Mouse (Mus musculus) CH12.LX (cell line): ENCODE measurements around the gene Gpr142. TPM values are rescaled to one million over a fixed set of nuclear protein-coding genes. Genes with fewer than 3 reads are reported as not detected.
A peak's percentile ranks its signal among the peaks of the same experiment; 100 is the strongest.

Experiments used
- DNase-seq: peaks from one replicate; pipeline ENCODE4 v3.0.0-alpha.2; 2013; ENCODE audit errors: extremely low read depth
- H3K27ac ChIP-seq: 2 replicates; pipeline ENCODE4 v1.5.1; 2012; ENCODE audit warnings: low read depth, mild to moderate bottlenecking, control low read depth, moderate library complexity; ENCODE audit not compliant: insufficient read depth
- H3K27me3 ChIP-seq: replicated peaks from 2 replicates; pipeline ENCODE3; 2012; ENCODE audit warnings: inconsistent platforms
- H3K36me3 ChIP-seq, 2 experiments: replicated peaks in 1 of 2; 2 replicates each; pipeline versions ENCODE3 to v1.6.1; 2012; ENCODE audit warnings: inconsistent platforms in 1 of 2, low read length in 1 of 2, mild to moderate bottlenecking in 1 of 2, mixed read lengths in 1 of 2, moderate library complexity in 1 of 2; ENCODE audit not compliant: control insufficient read depth in 1 of 2, insufficient read depth in 1 of 2
- H3K4me1 ChIP-seq, 2 experiments: 2 replicates each; pipeline ENCODE4 v1.6.1; 2012; ENCODE audit warnings: inconsistent platforms in 1 of 2, moderate library complexity in 1 of 2; ENCODE audit not compliant: insufficient read depth in 2 of 2, control insufficient read depth in 1 of 2
- H3K4me2 ChIP-seq: 2 replicates; pipeline ENCODE4 v1.6.1; 2012; ENCODE audit warnings: low read depth, mild to moderate bottlenecking, control low read depth; ENCODE audit not compliant: poor library complexity, insufficient read depth, severe bottlenecking
- H3K4me3 ChIP-seq, 3 experiments: fragments of 150-350 bp in 1 of 3; sonication (generic) in 1 of 3; replicated peaks in 1 of 3; 2 replicates each; pipeline versions ENCODE3 to v1.5.1; 2011 to 2012; ENCODE audit warnings: low read depth in 2 of 3, low read length in 2 of 3, mild to moderate bottlenecking in 2 of 3, moderate library complexity in 2 of 3, control low read depth in 1 of 3, improper control_type of control experiment in 1 of 3, inconsistent platforms in 1 of 3, mixed read lengths in 1 of 3; ENCODE audit not compliant: poor library complexity in 1 of 3
- H3K79me2 ChIP-seq: replicated peaks from 2 replicates; pipeline ENCODE4 v1.6.1; 2012; ENCODE audit warnings: mild to moderate bottlenecking, moderate library complexity; ENCODE audit not compliant: control insufficient read depth, poor library complexity, insufficient read depth, severe bottlenecking; ENCODE audit errors: extremely low read depth
- H3K9ac ChIP-seq: 2 replicates; pipeline ENCODE4 v1.6.1; 2012; ENCODE audit warnings: low read depth, mild to moderate bottlenecking, control low read depth, moderate library complexity; ENCODE audit not compliant: insufficient read depth
- H3K9me3 ChIP-seq: replicated peaks from 2 replicates; pipeline ENCODE3; 2012; ENCODE audit warnings: low read length, inconsistent platforms, mixed read lengths
- BHLHE40 ChIP-seq: IDR thresholded peaks from 2 replicates; pipeline ENCODE4 v1.6.1; 2011; ENCODE audit warnings: mild to moderate bottlenecking, low read depth, low read length, improper control_type of control experiment
- CTCF ChIP-seq, 2 experiments: IDR thresholded peaks in 1 of 2; conservative IDR thresholded peaks in 1 of 2; 2 replicates each; pipeline ENCODE4 v1.5.1; 2011 to 2012; ENCODE audit warnings: low read depth in 2 of 2, low read length in 2 of 2, improper control_type of control experiment in 1 of 2, inconsistent platforms in 1 of 2, mild to moderate bottlenecking in 1 of 2, moderate library complexity in 1 of 2
- E2F4 ChIP-seq: IDR thresholded peaks from 2 replicates; pipeline ENCODE4 v1.6.1; 2011; ENCODE audit warnings: low read depth, low read length, improper control_type of control experiment; ENCODE audit not compliant: insufficient replicate concordance
- ELF1 ChIP-seq: IDR thresholded peaks from 2 replicates; pipeline ENCODE4 v1.6.1; 2014; ENCODE audit warnings: low read depth, mild to moderate bottlenecking, inconsistent platforms, low read length, improper control_type of control experiment
- EP300 ChIP-seq: IDR thresholded peaks from 2 replicates; pipeline ENCODE4 v1.6.1; 2011; ENCODE audit warnings: low read length, improper control_type of control experiment
- GABPA ChIP-seq: IDR thresholded peaks from 2 replicates; pipeline ENCODE4 v1.6.1; 2012; ENCODE audit warnings: low read depth, low read length, improper control_type of control experiment, inconsistent platforms; ENCODE audit not compliant: insufficient replicate concordance
- HCFC1 ChIP-seq: IDR thresholded peaks from 2 replicates; pipeline ENCODE4 v1.6.1; 2012; ENCODE audit warnings: low read depth, mild to moderate bottlenecking, inconsistent platforms, low read length, improper control_type of control experiment
- JUN ChIP-seq: IDR thresholded peaks from 2 replicates; pipeline ENCODE4 v1.6.1; 2011; ENCODE audit warnings: low read depth, mild to moderate bottlenecking, low read length, improper control_type of control experiment, moderate library complexity; ENCODE audit not compliant: insufficient read depth
- JUND ChIP-seq: conservative IDR thresholded peaks from 2 replicates; pipeline ENCODE4 v1.6.1; 2011; ENCODE audit warnings: low read depth, low read length, improper control_type of control experiment
- KAT2A ChIP-seq: IDR thresholded peaks from 2 replicates; pipeline ENCODE4 v1.6.1; 2012; ENCODE audit warnings: low read length, improper control_type of control experiment, inconsistent platforms; ENCODE audit not compliant: insufficient replicate concordance
- MAX ChIP-seq: IDR thresholded peaks from 2 replicates; pipeline ENCODE4 v1.6.1; 2011; ENCODE audit warnings: low read length, improper control_type of control experiment
- MAZ ChIP-seq: IDR thresholded peaks from 2 replicates; pipeline ENCODE4 v1.6.1; 2012; ENCODE audit warnings: low read depth, mild to moderate bottlenecking, inconsistent platforms, low read length, improper control_type of control experiment, moderate library complexity
- MXI1 ChIP-seq: IDR thresholded peaks from 2 replicates; pipeline ENCODE4 v1.6.1; 2011; ENCODE audit warnings: mild to moderate bottlenecking, low read depth, low read length, improper control_type of control experiment
- MYC ChIP-seq: IDR thresholded peaks from 2 replicates; pipeline ENCODE4 v1.6.1; 2011; ENCODE audit warnings: low read depth, mild to moderate bottlenecking, improper control_type of control experiment, low read length
- NELFE ChIP-seq: IDR thresholded peaks from 2 replicates; pipeline ENCODE4 v1.6.1; 2011; ENCODE audit warnings: low read depth, low read length, improper control_type of control experiment
- NRF1 ChIP-seq: IDR thresholded peaks from 2 replicates; pipeline ENCODE4 v1.6.1; 2014; ENCODE audit warnings: low read depth, mild to moderate bottlenecking, inconsistent platforms, low read length, improper control_type of control experiment, moderate library complexity
- PAX5 ChIP-seq: IDR thresholded peaks from 2 replicates; pipeline ENCODE4 v1.6.1; 2012; ENCODE audit warnings: low read length, inconsistent platforms, mixed read lengths
- POLR2A ChIP-seq: IDR thresholded peaks from 2 replicates; pipeline ENCODE4 v1.6.1; 2011; ENCODE audit warnings: low read depth, mild to moderate bottlenecking, improper control_type of control experiment, low read length
- POLR2AphosphoS2 ChIP-seq: IDR thresholded peaks from 2 replicates; pipeline ENCODE4 v1.6.1; 2011; ENCODE audit warnings: low read depth, low read length, improper control_type of control experiment
- RAD21 ChIP-seq: IDR thresholded peaks from 2 replicates; pipeline ENCODE4 v1.6.1; 2011; ENCODE audit warnings: low read depth, mild to moderate bottlenecking, low read length, improper control_type of control experiment, moderate library complexity
- RCOR1 ChIP-seq: conservative IDR thresholded peaks from 2 replicates; pipeline ENCODE4 v1.6.1; 2012; ENCODE audit warnings: low read depth, mild to moderate bottlenecking, inconsistent platforms, low read length, improper control_type of control experiment
- SIN3A ChIP-seq: IDR thresholded peaks from 2 replicates; pipeline ENCODE4 v1.6.1; 2012; ENCODE audit warnings: low read length, improper control_type of control experiment, inconsistent platforms
- SMC3 ChIP-seq: IDR thresholded peaks from 2 replicates; pipeline ENCODE4 v1.6.1; 2011; ENCODE audit warnings: low read depth, low read length, improper control_type of control experiment
- TBP ChIP-seq: conservative IDR thresholded peaks from 2 replicates; pipeline ENCODE4 v1.6.1; 2011; ENCODE audit warnings: low read depth, low read length, improper control_type of control experiment
- UBTF ChIP-seq: IDR thresholded peaks from 2 replicates; pipeline ENCODE4 v1.6.1; 2012; ENCODE audit warnings: low read depth, mild to moderate bottlenecking, inconsistent platforms, low read length, improper control_type of control experiment, moderate library complexity
- USF1 ChIP-seq: IDR thresholded peaks from 2 replicates; pipeline ENCODE4 v1.6.1; 2014; ENCODE audit warnings: low read depth, mild to moderate bottlenecking, inconsistent platforms, low read length, improper control_type of control experiment
- USF2 ChIP-seq: conservative IDR thresholded peaks from 2 replicates; pipeline ENCODE4 v1.6.1; 2011; ENCODE audit warnings: low read depth, low read length, improper control_type of control experiment
- ZC3H11A ChIP-seq: IDR thresholded peaks from 2 replicates; pipeline ENCODE4 v1.6.1; 2012; ENCODE audit warnings: low read depth, mild to moderate bottlenecking, inconsistent platforms, low read length, improper control_type of control experiment
- ZMIZ1 ChIP-seq: IDR thresholded peaks from 2 replicates; pipeline ENCODE4 v1.6.1; 2012; ENCODE audit warnings: low read depth, mild to moderate bottlenecking, inconsistent platforms, low read length, improper control_type of control experiment
- dilution Hi-C: fragments of 300-500 bp; cut with MboI; formaldehyde crosslinking; loops from 2 replicates; pipeline ENCODE4 v1.14.3; 2020; ENCODE audit warnings: low sequenced_read_pairs; ENCODE audit not compliant: extremely low pct_unique_long_range_greater_than_20kb, extremely low pct_ligation_motif_present
- in situ Hi-C: fragments of 300-500 bp; cut with MboI; formaldehyde crosslinking; loops from 3 replicates; pipeline ENCODE4 v1.14.3; 2019; ENCODE audit warnings: low sequenced_read_pairs, low pct_ligation_motif_present, low pct_unique_long_range_greater_than_20kb, mixed read lengths
- polyA plus RNA-seq: library from polyadenylated mRNA; unstranded; fragments of >175 nt; gene quantifications from 2 replicates; pipeline ENCODE4 v1.2.1, GENCODE M21; 2012; ENCODE audit warnings: low read depth; ENCODE audit not compliant: insufficient read length
- total RNA-seq, 2 experiments: library from RNA; depleted of rRNA; stranded (reverse); fragments of 300-350 nt in 1 of 2; fragments of >200 nt in 1 of 2; gene quantifications; 2 replicates each; pipeline ENCODE4 v1.2.3; 2012 to 2014

Gene Gpr142
- total RNA-seq (2012; rRNA removed) (not detected in 2 replicates), total RNA-seq (2014; rRNA removed) (not detected in 2 replicates), polyA plus RNA-seq (not detected in 2 replicates)

GRCm38 (mm10) chr11:114798624-114799023, at the start of gene Gpr142:
Gene Gpr142 (plus strand): TSS chr11:114798924.
- Histone ChIP-seq H3K9me3 (peaks cover 7% of the 10 kb centered on the region), H3K9ac (no peak within 1 kb of the TSS), H3K4me2 (no peak within 1 kb of the TSS), H3K36me3 (no peaks in the 10 kb centered on the region), H3K27me3 (peaks cover 43% of the 10 kb centered on the region), H3K79me2 (no peaks in the 10 kb centered on the region), H3K4me3 (no peak within 1 kb of the TSS), H3K4me1 (peaks cover 3 to 21% of the 10 kb centered on the region in 2 experiments; a peak in 3 of 4 replicates), H3K27ac (no peak within 1 kb of the TSS)
- TF ChIP-seq JUN: no peak
- no peak for TF ChIP-seq NELFE
- no peak for TF ChIP-seq POLR2AphosphoS2
- no peak for TF ChIP-seq ZMIZ1
- TF ChIP-seq KAT2A: no peak
- TF ChIP-seq POLR2A: no peak
- no peak for DNase-seq
- dilution Hi-C loops: no loop called here
- in situ Hi-C loops: loop anchor here (5.0 kb wide), 1 partner anchor 46 kb away; no protein-coding TSS in a partner anchor

GRCm38 (mm10) chr11:114764820-114765818, 33.6 kb upstream of the Gpr142 start, which contains the start of gene Kif19a:
Gene Kif19a (plus strand): TSS chr11:114765388.
- no peaks in the 10 kb centered on the region for H3K79me2 ChIP-seq
- H3K4me3 ChIP-seq: peak within 1 kb of the TSS; percentile 6 to 58 (median 45)
- H3K4me1 ChIP-seq: peaks cover 5 to 24% of the 10 kb centered on the region in 2 experiments
- peak; percentile 28 for DNase-seq
- dilution Hi-C loops (no loop called here), in situ Hi-C loops (no loop called here)
- H3K27me3 ChIP-seq: peaks cover 83% of the 10 kb centered on the region
- no peaks in the 10 kb centered on the region for H3K9me3 ChIP-seq
- H3K4me2 ChIP-seq: peak within 1 kb of the TSS; percentile 89
- no peak within 1 kb of the TSS for H3K27ac ChIP-seq
- H3K9ac ChIP-seq: peak within 1 kb of the TSS; percentile 46
- no peaks in the 10 kb centered on the region for H3K36me3 ChIP-seq
- peak; percentile 67; the same call in 1 of the 2 replicates for TF ChIP-seq SIN3A
- no peak; the same call in 1 of the 2 replicates for TF ChIP-seq NRF1
- no peak for TF ChIP-seq CTCF (conservative IDR thresholded peaks at IDR 0.05 in 1 of 2, IDR thresholded peaks at IDR 0.05 in 1 of 2; ENCODE audit: low read depth in 2 of 2, low read length in 2 of 2)
- TF ChIP-seq MAX: no peak
- no peak for TF ChIP-seq SMC3
- no peak for TF ChIP-seq MAZ
- no peak for TF ChIP-seq PAX5
- TF ChIP-seq JUN: no peak
- TF ChIP-seq E2F4: no peak
- TF ChIP-seq ZMIZ1: no peak
- TF ChIP-seq EP300: no peak
- peak; percentile 69 for TF ChIP-seq POLR2A
- TF ChIP-seq MYC: no peak
- TF ChIP-seq UBTF: no peak
- TF ChIP-seq POLR2AphosphoS2: no peak
- TF ChIP-seq ZC3H11A: no peak
- no peak for TF ChIP-seq USF1
- TF ChIP-seq USF2: no peak
- TF ChIP-seq RCOR1: no peak
- TF ChIP-seq GABPA: no peak
- TF ChIP-seq HCFC1: no peak
- TF ChIP-seq RAD21: no peak
- peak; percentile 69 for TF ChIP-seq MXI1
- TF ChIP-seq JUND: no peak
- no peak for TF ChIP-seq KAT2A
- TF ChIP-seq TBP: no peak
- peak; percentile 32; the same call in 1 of the 2 replicates for TF ChIP-seq BHLHE40
- peak; percentile 84 for TF ChIP-seq ELF1
- TF ChIP-seq NELFE: peak; percentile 47
